Mouse (Mus musculus) lung, postnatal 0 days (tissue): Measurements from ENCODE around the gene Clca4a. TPM values are rescaled to one million over a fixed set of nuclear protein-coding genes. Genes with fewer than 3 reads are reported as not detected.

ENCODE experiments used
- ATAC-seq: fragments of 200-750 bp; cut with Nextera tagmentation; 2 replicates; pipeline ENCODE4 v1.8.0; 2017; ENCODE audit warnings: moderate library complexity
- DNase-seq: peaks from one replicate; pipeline ENCODE4 v3.0.0-alpha.2; 2016; ENCODE audit warnings: low spot score
- H3K27ac ChIP-seq: fragments of 300-500 bp; sonication (generic); 2 replicates; pipeline ENCODE4 v1.5.1; 2014; ENCODE audit warnings: antibody characterized with exemption, mild to moderate bottlenecking, low read length, mixed read lengths
- H3K27me3 ChIP-seq: fragments of 300-500 bp; sonication (generic); replicated peaks from 2 replicates; pipeline ENCODE4 v1.6.1; 2014; ENCODE audit warnings: low read length, mixed read lengths; ENCODE audit not compliant: insufficient read depth
- H3K36me3 ChIP-seq: fragments of 300-500 bp; sonication (generic); 2 replicates; pipeline ENCODE4 v1.6.1; 2014; ENCODE audit warnings: low read length, mixed read lengths; ENCODE audit not compliant: insufficient read depth
- H3K4me1 ChIP-seq: fragments of 300-500 bp; sonication (generic); 2 replicates; pipeline ENCODE4 v1.6.1; 2014; ENCODE audit warnings: antibody characterized with exemption, low read depth, low read length, mixed read lengths; ENCODE audit not compliant: insufficient read depth
- H3K4me2 ChIP-seq: fragments of 300-500 bp; sonication (generic); replicated peaks from 2 replicates; pipeline ENCODE4 v1.6.1; 2014; ENCODE audit warnings: low read depth, mild to moderate bottlenecking, low read length, moderate library complexity, mixed read lengths
- H3K4me3 ChIP-seq: fragments of 300-500 bp; sonication (generic); 2 replicates; pipeline ENCODE4 v1.5.1; 2014; ENCODE audit warnings: low read depth, low read length
- H3K9ac ChIP-seq: fragments of 300-500 bp; sonication (generic); replicated peaks from 2 replicates; pipeline ENCODE4 v1.6.1; 2014; ENCODE audit warnings: low read depth, mild to moderate bottlenecking
- H3K9me3 ChIP-seq: fragments of 300-500 bp; sonication (generic); 2 replicates; pipeline ENCODE4 v1.6.1; 2016; ENCODE audit warnings: low read length, mixed read lengths
- CTCF ChIP-seq: IDR thresholded peaks from 2 replicates; pipeline ENCODE4 v1.5.1; 2016; ENCODE audit warnings: antibody characterized with exemption, mild to moderate bottlenecking
- EP300 ChIP-seq: IDR thresholded peaks from 2 replicates; pipeline ENCODE4 v1.6.1; 2016; ENCODE audit warnings: antibody characterized with exemption, mild to moderate bottlenecking, control low read depth
- WGBS: fragments of 180-500 bp; shearing (Covaris S2); extraction: QIAGEN DNeasy Blood & Tissue Kit; methylation state at CpG from one replicate; pipeline ENCODE4 v1.1.7; 2014; 5-methylcytosine and 5-hydroxymethylcytosine counted together
- polyA plus RNA-seq: library from polyadenylated mRNA; unstranded; fragments of >200 nt; fragmentation: Nextera tagmentation; extraction: Ambion mirVana; gene quantifications from 2 replicates; pipeline ENCODE4 v1.2.1, GENCODE M21; 2015

Gene Clca4a
- polyA plus RNA-seq, 1 experiment from 2014 or later = not detected

- 84% methylated on average over 1 of the region's 1 CpGs for WGBS
- H3K27ac ChIP-seq = no peak overlapping the region
- no peaks in the 10 kb centered on the region for H3K9me3 ChIP-seq
- no peaks in the 10 kb centered on the region for H3K36me3 ChIP-seq
- no peak overlapping the region for H3K9ac ChIP-seq
- ATAC-seq (no peak), DNase-seq (no peak)
- H3K4me2 ChIP-seq = no peak overlapping the region
- no peaks in the 10 kb centered on the region for H3K4me1 ChIP-seq
- H3K4me3 ChIP-seq = no peak overlapping the region
- no peaks in the 10 kb centered on the region for H3K27me3 ChIP-seq
- TF ChIP-seq CTCF (no peak), EP300 (no peak)
These were observed 41.8 kb downstream of the Clca4a start for GRCm38 (mm10) chr3:144933011-144933491.

- Histone ChIP-seq H3K27ac (no peak within 1 kb of the TSS), H3K9me3 (no peaks in the 10 kb centered on the region), H3K36me3 (no peaks in the 10 kb centered on the region), H3K27me3 (no peaks in the 10 kb centered on the region), H3K4me3 (no peak within 1 kb of the TSS), H3K4me1 (no peaks in the 10 kb centered on the region), H3K9ac (no peak within 1 kb of the TSS), H3K4me2 (no peak within 1 kb of the TSS)
- ATAC-seq (no peak), DNase-seq (no peak)
- no peak for TF ChIP-seq CTCF
These were observed 42.5 kb downstream of the Clca4a start, which contains the start of gene Clca4b for GRCm38 (mm10) chr3:144932335-144932734. Gene Clca4b (minus strand): TSS chr3:144932529.

DNA sequence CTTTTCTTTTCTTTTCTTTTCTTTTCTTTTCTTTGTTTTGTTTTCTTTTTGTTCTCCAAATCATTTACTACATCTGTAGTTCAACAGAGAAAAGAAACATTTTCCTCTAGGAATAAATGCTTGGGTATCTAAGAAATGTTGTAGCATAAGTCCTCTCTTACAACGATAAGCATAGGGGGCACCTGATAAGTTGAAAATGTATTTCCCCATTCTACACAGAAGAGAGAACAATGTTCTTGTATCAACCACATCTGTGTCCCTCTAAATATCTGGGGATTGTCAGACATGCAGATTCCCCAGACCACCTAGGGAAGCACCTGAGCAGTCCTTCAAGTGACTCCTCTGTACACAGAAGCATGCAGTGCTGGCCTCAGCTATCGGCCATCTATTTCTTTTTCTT lies 60.8 kb downstream of the Clca4a start:
- 88% methylated on average over 2 of the region's 2 CpGs for WGBS
- ATAC-seq = no peak
- H3K4me1 ChIP-seq = no peaks in the 10 kb centered on the region
- H3K9me3 ChIP-seq = no peaks in the 10 kb centered on the region
- no peak overlapping the region for H3K4me3 ChIP-seq
- no peak overlapping the region for H3K9ac ChIP-seq
- no peak overlapping the region for H3K4me2 ChIP-seq
- no peak overlapping the region for H3K27ac ChIP-seq
- TF ChIP-seq CTCF = no peak
- no peak for TF ChIP-seq EP300
- no peak for DNase-seq
- H3K27me3 ChIP-seq = no peaks in the 10 kb centered on the region
- H3K36me3 ChIP-seq = no peaks in the 10 kb centered on the region

Other genes with a start within 250 kb of the Clca4a start
- 8.9 and 9.9 TPM in 2 replicates for gene Clca3a1, start 214.1 kb downstream of the Clca4a start, polyA plus RNA-seq
- 0.88 and 1.6 TPM in 2 replicates for gene Clca3a2, start 155.6 kb downstream of the Clca4a start, polyA plus RNA-seq
- gene Clca3b, start 125.7 kb downstream of the Clca4a start, polyA plus RNA-seq = not detected in 2 replicates
- not detected in 2 replicates for gene Clca4b, start 42.5 kb downstream of the Clca4a start, polyA plus RNA-seq
- not detected in 2 replicates for gene Clca1, start 57.7 kb upstream of the Clca4a start, polyA plus RNA-seq
- 0.11 and 0.16 TPM in 2 replicates for gene Clca2, start 124.4 kb upstream of the Clca4a start, polyA plus RNA-seq
- gene Odf2l, start 143.5 kb upstream of the Clca4a start, polyA plus RNA-seq = 8.6 and 10.1 TPM in 2 replicates